Mouse (Mus musculus) embryo, embryonic 11.5 days (tissue): Measurements from ENCODE around the gene Esp34.

ENCODE experiments used
- DNase-seq: peaks from one replicate; pipeline ENCODE4 v3.0.0-alpha.2; 2012; ENCODE audit warnings: low read depth, low spot score

The Esp34 gene

DNA sequence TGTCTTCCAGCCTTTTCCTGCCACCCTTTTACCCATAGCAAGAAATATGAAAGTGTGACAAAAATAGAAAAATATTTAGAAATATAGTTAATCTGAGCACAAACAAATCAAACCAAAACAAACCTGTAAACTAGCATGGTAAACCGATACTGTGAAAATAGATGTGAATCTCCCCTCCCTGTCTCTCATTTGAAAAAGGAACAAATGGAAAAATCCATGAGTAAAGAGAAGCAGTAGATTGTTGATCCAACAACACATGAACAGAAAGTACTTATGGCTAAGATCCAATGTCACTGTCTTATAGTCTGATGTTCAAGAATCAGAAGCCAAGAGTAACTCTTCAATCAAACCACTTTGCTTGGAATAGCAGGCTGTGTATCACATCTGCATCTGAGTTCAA is at the start of gene Esp34:
Gene Esp34 (plus strand): TSS at position 301 of the 400 bp plus-strand sequence.
- DNase-seq, result no peak

DNA sequence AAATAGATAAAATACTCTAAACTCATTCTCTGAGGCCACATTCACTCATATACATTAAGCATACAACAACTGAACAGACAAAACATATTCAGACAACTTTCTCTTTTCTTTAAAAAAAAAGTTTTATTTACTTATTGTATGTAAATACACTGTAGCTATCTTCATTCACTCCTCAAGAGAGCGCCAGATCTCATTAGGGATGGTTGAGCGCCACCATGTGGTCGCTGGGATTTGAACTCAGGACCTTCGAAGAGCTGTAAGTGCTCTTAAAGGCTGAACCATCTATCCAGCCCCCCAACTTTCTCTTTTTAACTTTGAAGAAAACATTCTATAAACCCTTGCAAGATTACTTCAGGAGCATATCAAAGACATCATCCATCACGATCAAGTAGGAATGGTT is 8.5 kb downstream of the Esp34 start:
- DNase-seq, result no peak
